Mouse (Mus musculus) induced T-regulatory cell, adult 2 months (primary cell): ENCODE results near the gene Pgm2.

Experiments used
- DNase-seq: peaks from one replicate; pipeline ENCODE4 v3.0.0-alpha.2; 2012; ENCODE audit warnings: low read depth

Gene Pgm2

GRCm38 (mm10) chr5:64092748-64093292, at the start of gene Pgm2:
Gene Pgm2, plus strand, starts transcription at chr5:64092950.
- DNase-seq = peak; percentile 95

- DNase-seq = no peak
Observed at GRCm38 (mm10) chr5:64043694-64044453, 48.9 kb upstream of the Pgm2 start.

DNA sequence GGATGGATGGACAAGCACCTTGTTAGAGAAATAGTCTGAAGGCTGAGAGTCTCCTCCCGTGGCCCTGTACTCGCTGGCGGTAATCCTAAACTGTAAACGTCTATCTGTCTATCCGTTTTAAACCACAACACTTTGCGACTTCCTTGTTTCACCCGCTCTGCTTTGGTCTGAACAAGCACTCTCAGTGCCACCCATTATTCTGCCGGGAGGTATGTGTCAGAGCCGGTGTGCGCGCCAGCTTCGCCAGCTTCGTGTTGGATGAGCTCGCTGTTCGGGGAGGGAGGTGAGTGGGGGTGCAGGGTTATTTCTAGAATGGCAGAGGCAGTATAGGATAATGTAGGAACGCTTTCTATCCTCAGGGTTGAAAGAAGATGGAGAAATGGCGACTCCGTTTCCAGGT, 48.0 kb upstream of the Pgm2 start:
- peak; percentile 75 for DNase-seq

DNA sequence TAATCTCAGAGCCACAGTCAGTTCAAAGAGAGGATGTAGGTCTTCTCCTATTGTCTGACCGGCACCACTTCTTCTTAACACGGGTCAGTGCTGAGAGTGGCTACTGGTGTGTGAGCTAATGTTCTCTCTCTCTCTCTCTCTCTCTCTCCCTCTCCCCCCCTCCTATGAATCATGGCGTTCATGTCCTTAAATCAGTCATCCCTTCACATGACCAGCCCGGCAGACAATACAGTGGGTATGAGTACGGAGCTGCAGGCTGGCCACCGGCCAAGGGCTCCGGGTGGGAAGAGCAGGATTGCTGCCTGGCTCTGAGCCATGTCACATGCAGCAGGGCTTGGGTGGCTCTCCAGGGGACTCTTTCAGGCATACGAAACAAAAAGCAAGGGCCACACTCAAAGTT, 47.2 kb upstream of the Pgm2 start:
- peak; percentile 21 for DNase-seq

DNA sequence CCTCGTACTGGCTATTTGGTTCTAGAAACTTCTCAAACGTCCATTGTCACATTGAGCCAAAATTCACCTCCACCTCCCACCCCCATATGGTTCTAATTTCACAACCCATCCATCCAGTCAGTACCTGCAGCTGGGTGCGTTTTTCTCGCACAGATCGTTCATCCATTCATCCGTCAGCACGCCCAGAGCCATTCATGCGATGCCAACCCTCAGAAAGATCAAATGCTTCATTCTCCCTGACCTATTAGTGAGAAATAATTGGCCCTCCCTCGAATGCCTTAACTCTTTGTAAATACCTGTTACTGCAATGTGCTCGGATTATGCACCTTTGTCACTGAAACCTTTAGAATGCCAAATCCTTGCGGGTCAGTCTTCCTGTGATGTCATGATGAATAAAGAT, 45.8 kb upstream of the Pgm2 start:
- no peak for DNase-seq

DNA sequence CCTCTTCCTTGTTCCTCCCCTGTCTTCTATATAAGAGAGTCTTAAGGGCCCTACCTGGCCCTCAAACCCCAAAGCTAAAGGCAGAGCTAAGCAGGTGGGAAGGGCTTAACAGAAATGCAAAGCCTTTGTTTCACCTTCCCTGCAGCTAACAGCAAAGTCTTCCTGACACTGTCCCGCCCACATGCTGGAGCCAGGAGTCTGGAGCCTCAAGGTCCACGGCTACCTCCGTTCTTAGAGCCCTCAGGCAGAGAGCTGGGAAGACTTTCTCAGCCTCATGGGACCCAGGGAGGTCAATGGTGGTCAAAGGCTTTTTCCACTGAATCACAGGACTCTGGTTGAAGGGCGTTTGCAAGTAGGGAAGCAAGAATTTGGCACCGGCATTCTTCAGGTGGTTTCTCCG, 44.8 kb upstream of the Pgm2 start:
- no peak for DNase-seq

DNA sequence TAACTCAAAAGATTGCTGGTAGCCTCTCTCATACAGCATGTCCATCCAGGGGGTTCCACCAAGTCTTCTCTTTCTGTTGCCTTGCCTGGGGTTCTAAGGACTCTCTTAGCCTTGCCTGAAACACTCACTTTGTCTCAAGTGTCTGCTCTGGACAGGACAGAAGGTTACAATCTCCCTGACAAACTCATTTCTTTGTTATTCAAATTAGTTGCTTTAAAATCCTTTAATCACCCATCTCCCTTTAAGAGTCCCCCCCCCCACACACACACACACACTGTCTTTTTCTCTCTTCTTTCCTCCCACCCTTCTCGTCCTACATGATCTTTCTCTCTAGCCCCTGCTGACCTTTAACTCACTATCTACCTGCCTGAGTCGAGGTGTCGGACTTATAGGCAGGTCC, 44.1 kb upstream of the Pgm2 start:
- DNase-seq = no peak

DNA sequence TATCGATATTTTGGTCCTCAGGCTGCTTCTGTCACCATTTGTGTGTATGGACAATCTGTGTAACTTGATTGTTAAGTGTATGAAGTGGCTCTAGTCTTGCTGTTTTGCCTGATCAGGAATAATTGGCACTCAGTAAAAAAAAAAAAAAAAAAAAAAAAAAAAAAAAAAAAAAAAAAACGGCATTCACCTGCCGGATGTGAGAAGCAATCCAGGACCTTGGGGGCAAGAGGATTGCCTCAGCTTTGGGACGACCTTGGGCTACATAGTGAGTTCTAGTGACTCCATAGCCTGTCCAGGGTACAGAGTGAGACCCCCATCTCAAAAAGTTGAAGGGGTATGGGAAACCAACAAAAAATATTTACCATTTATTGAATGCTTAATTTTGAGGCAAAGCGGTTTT, 43.5 kb upstream of the Pgm2 start:
- DNase-seq = no peak

DNA sequence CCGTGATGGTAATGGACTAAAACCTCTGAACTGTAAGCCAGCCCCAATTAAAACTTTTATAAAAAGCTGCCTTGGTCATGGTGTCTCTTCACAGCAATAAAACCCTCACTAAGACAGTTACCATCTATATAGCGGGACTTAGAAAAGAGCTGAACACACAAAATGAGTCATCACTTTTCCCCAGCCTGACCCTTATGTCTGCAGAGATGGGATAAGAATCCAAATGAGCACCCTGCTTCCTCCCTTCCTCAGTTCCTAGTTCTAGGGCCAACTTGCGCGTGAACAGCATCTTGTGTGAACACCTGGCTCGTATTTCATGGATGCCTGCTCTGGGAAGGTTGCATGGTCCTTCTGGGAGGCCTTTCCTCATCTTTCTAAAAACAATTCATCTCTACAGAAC, 39.7 kb upstream of the Pgm2 start:
- no peak for DNase-seq

DNA sequence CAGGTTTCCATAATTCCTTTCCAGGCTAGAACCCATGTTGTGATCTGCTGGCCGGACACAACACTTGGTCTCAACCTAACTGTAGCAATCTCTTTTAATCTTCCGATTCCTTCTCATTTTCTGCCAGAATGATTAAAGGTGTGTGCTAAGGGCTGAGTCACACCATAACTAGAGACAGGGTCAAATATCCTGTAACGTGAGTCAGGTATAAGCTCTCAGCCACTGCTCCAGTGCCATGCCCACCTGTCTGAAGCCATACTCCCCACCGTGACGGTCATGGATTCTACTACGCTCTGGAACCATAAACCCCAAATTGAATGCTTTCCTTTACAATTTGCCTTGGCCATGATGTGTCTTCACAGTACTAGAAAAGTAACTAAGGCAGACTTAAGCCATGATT, 36.5 kb upstream of the Pgm2 start:
- DNase-seq = no peak

DNA sequence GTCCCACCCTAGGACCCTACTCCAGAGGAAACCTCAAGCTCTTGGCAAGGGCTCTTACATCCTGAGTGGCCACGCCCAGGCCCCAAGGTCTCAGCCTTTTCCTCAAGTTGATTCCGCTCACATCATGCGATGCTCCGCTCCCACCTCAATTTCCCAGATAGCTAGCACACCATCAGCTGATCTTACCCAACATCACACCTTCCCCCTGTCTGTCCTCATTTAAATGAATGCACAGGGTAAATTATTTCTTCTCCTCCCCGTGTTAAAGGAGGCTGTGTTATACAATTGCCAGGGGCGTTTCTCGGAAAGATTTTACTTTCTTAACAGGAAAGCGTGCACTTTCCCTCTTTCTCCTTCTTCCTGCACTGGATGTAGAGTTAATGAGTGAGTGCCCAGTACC, 31.9 kb upstream of the Pgm2 start:
- no peak for DNase-seq

DNA sequence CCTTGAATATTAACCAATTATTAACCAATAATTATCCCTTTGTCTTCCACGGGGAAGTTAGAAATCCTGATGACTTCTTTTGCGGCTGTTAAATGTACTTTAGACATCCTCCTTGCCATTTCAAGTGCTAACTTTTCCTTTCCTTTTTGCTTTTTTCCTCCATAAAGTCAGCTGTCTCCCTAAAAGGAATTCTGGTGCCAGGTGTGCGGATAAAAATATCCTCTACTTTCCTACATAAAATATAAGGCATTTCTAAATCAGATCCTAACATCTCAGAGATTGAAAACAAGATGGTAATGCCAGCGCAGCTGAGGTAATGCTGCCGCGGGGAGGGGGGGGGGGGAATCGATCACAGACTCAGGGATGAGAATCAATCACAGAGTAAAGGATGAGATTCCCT, 31.1 kb upstream of the Pgm2 start:
- DNase-seq = no peak

DNA sequence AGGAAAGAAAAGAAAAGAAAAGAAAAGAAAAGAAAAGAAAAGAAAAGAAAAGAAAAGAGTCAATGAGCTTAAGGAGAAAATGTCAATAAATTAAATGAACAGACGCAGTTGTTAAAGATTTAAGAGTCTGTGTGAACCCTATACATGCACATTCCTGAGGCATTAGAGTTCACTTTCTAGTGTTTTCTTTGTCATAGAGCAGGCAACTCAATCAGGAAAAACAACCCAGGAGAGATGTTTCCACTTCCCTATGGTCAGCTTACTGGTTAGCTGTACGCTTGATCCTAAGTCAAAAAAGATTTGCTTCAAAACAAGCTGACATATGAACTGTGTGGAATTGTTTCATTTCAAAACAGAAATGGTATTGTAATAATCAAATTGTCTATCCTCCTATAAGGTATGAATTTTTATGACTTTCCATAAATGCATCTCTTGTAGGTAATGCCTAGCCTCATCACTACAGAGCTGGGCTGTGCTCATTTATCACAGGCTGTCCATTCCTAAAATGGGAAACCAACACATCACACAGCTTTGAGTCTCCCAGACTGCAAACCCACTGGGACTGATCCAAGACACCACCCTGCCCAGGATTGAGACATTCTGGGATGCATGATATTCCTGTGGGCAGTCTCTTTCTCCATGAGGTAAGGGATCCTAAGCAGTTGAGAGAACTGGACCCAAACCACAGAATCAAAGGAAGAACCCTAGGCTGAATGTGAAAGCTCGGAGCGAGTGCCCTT, 29.7 kb upstream of the Pgm2 start:
- DNase-seq = no peak

DNA sequence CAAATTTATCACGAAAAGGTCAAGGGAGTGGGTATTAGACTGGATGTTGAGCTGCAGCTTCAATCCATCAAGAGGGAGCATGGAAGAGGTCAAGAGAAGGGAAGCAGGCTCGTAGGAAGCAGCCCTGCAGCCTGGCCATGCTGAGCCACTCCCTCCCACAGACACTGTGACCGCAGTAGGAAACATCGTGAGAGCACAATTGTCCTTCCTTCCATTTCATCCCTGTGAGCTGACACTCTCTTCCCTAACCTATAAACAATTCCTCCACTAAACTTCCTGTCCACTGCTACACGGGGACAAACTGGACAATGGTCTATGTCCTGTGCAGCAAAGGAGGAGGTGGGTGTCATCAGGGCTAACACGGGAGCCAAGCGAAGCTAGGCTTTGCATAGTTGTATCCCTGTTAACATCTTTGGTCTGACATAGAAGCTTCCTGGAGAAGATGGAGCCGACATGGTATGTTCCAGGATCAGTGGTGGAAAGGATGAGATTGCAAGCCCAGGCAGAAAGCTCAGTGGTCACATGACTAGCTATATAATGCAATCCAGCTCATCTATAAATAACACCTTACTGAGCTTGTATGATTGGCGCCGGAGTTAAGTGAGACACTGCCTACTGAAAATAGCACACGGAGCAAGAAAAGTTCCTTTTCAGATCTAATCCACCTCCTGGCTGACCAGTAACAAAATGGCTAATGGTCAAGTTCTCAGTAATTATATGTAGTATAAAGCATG, 29.0 kb upstream of the Pgm2 start:
- DNase-seq = no peak

DNA sequence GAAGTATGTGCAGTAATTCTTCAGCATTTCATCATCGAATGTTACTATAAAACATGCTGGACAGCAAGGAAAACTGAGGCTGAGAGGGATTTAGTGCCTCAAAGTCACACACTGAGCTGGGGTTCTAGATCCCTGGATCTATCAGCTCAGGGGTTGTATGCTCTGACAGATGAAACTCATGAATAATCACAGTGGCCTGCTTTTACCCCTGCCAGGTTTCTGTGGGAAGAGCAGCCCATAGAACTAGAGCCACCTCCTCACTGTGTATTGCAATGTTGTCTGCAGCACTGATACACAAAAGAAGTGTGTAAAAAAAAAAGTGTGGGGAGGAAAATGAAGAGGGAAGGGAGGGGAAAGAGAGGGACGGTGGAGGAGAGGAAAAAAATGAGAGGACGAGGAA, 28.3 kb upstream of the Pgm2 start:
- no peak for DNase-seq

DNA sequence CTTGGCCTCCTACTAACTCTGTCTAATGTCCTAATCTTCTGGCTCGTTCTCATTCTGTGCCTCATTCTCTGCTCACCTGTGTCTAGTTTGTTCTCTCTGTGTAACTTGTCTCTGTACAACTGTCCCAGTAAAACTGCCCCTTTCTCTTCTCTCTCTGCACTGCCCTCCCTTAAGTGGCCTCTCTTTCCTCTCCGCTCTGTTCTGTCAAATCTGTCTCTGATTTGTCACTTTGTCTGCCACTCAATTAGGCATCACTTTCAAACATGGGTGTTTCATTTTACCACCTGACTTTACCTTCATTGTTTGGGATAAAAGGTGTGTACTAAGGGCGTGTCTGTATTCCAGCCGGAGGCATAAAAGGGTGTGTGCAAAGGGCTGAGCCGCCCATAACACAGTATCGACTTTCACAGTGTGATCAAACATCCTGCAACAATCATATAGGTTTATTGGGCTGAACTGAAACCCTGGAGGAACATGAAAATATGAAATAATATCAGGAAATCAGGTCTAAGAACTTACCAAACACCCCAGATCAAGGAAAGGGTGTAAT, 27.2 kb upstream of the Pgm2 start:
- no peak for DNase-seq

- DNase-seq = no peak
Observed at GRCm38 (mm10) chr5:64066159-64066558, 26.6 kb upstream of the Pgm2 start.

DNA sequence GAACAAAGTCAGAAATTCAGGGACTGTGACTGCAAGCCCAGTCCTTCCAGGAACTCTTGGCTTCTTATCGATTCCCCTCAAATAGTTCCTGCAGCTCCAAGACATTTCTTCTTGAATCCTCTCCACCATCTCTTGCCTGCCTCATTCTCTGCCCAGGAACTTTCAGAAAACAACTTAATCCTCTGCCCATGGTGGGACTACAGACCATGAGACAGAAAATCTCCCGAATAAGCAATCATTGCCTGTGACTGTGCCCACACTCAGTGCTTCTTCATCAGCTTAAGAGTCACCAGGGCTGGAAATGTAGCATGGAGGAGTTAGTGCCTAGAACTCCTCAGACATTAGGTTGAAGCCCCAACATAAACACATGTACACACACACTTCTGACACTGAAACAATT, 25.2 kb upstream of the Pgm2 start:
- no peak for DNase-seq

- peak; percentile 74 for DNase-seq
Observed at GRCm38 (mm10) chr5:64070081-64070673, 22.6 kb upstream of the Pgm2 start.

GRCm38 (mm10) chr5:64070742-64071476, 21.8 kb upstream of the Pgm2 start:
- DNase-seq = no peak

DNA sequence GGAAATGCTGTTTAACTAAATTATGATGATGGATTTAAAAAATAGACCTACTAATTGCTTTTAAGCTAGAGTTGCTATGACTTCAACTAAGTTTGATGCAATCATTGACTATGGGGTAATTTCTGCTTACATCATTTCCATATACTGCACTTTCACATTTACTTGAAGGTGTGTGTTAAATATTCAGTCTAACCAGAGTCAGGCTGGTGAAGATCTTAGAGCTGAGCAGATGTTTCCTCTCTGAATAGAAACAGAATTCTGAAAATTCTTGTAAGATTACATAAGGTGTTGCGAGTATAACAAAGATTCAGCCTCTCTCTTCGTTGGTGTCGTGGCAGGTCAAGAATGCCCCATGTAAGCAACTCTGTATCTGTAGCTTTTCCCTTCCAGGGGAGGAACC, 18.3 kb upstream of the Pgm2 start:
- no peak for DNase-seq
